Mouse (Mus musculus): ENCODE measurements at regions not wholly inside any gene's neighbourhood (a gene's known extent, or its start where the extent isn't known, plus 50 kb on each side); places are given as distances from the start of the nearest gene placed in this dataset.

- dilution Hi-C loops (cut with MboI; ENCODE audit: extremely low pct_ligation_motif_present, extremely low pct_unique_long_range_greater_than_20kb, low sequenced_read_pairs): no loop called here
- Histone ChIP-seq H3K4me3 (replicated peaks in 1 of 3; ENCODE audit: low read depth in 2 of 3, low read length in 2 of 3, poor library complexity in 1 of 3) (peak overlapping the region; percentile 40 to 52 (median 48)), H3K9me3 (replicated peaks; ENCODE audit: low read length) (no peaks in the 10 kb centered on the region), H3K79me2 (replicated peaks; ENCODE audit: control insufficient read depth, extremely low read depth, insufficient read depth, poor library complexity, severe bottlenecking) (no peaks in the 10 kb centered on the region), H3K9ac (ENCODE audit: insufficient read depth, low read depth) (peak overlapping the region; percentile 29), H3K4me2 (ENCODE audit: insufficient read depth, low read depth, poor library complexity, severe bottlenecking) (peak overlapping the region; percentile 93), H3K27ac (ENCODE audit: insufficient read depth, low read depth) (peak overlapping the region; percentile 81), H3K4me1 (ENCODE audit: control insufficient read depth in 1 of 2, insufficient read depth in 2 of 2) (peaks cover 13 to 75% of the 10 kb centered on the region in 2 experiments), H3K27me3 (replicated peaks) (no peaks in the 10 kb centered on the region), H3K36me3 (replicated peaks in 1 of 2; ENCODE audit: control insufficient read depth in 1 of 2, insufficient read depth in 1 of 2, low read length in 1 of 2) (no peaks in the 10 kb centered on the region)
- in situ Hi-C loops (cut with MboI; ENCODE audit: low pct_ligation_motif_present, low pct_unique_long_range_greater_than_20kb, low sequenced_read_pairs): loop anchor here (5.0 to 25.0 kb wide), 4 partner anchors 137 to 1273 kb away; no protein-coding TSS in a partner anchor
- DNase-seq (ENCODE audit: extremely low read depth): peak; percentile 95
- TF ChIP-seq TCF12 (IDR thresholded peaks at IDR 0.05; ENCODE audit: low read depth, low read length): peak; percentile 88
- TF ChIP-seq USF2 (conservative IDR thresholded peaks at IDR 0.05; ENCODE audit: low read depth, low read length): no peak
- no peak; the same call in 1 of the 2 replicates for TF ChIP-seq RCOR1 (conservative IDR thresholded peaks at IDR 0.05; ENCODE audit: low read depth, low read length)
- TF ChIP-seq CHD2 (IDR thresholded peaks at IDR 0.05; ENCODE audit: low read length): peak; percentile 98
- TF ChIP-seq NRF1 (IDR thresholded peaks at IDR 0.05; ENCODE audit: low read depth, low read length): peak; percentile 24; the same call in 1 of the 2 replicates
- TF ChIP-seq BHLHE40 (IDR thresholded peaks at IDR 0.05; ENCODE audit: low read depth, low read length): peak; percentile 72
- TF ChIP-seq MAFK (IDR thresholded peaks at IDR 0.05; ENCODE audit: insufficient replicate concordance, low read length): peak; percentile 50; the same call in 1 of the 2 replicates
- TF ChIP-seq MYC (IDR thresholded peaks at IDR 0.05; ENCODE audit: low read depth, low read length): peak; percentile 68
- peak; percentile 73 for TF ChIP-seq JUN (IDR thresholded peaks at IDR 0.05; ENCODE audit: insufficient read depth, low read depth, low read length)
- no peak for TF ChIP-seq E2F4 (IDR thresholded peaks at IDR 0.05; ENCODE audit: insufficient replicate concordance, low read depth, low read length)
- peak; percentile 86 for TF ChIP-seq MAZ (IDR thresholded peaks at IDR 0.05; ENCODE audit: low read depth, low read length)
- peak; percentile 99 for TF ChIP-seq MXI1 (IDR thresholded peaks at IDR 0.05; ENCODE audit: low read depth, low read length)
- TF ChIP-seq HCFC1 (IDR thresholded peaks at IDR 0.05; ENCODE audit: low read depth, low read length): peak; percentile 39; the same call in 1 of the 2 replicates
- no peak for TF ChIP-seq NELFE (IDR thresholded peaks at IDR 0.05; ENCODE audit: low read depth, low read length)
- no peak for TF ChIP-seq ZC3H11A (IDR thresholded peaks at IDR 0.05; ENCODE audit: low read depth, low read length)
- peak; percentile 98 for TF ChIP-seq ETS1 (conservative IDR thresholded peaks at IDR 0.05; ENCODE audit: low read depth, low read length)
- no peak for TF ChIP-seq KAT2A (IDR thresholded peaks at IDR 0.05; ENCODE audit: insufficient replicate concordance, low read length)
- peak; percentile 81 for TF ChIP-seq EP300 (IDR thresholded peaks at IDR 0.05; ENCODE audit: low read length)
- no peak for TF ChIP-seq ZMIZ1 (IDR thresholded peaks at IDR 0.05; ENCODE audit: low read depth, low read length)
- TF ChIP-seq JUND (conservative IDR thresholded peaks at IDR 0.05; ENCODE audit: low read depth, low read length): peak; percentile 30; the same call in 1 of the 2 replicates
- no peak for TF ChIP-seq TBP (conservative IDR thresholded peaks at IDR 0.05; ENCODE audit: low read depth, low read length)
- TF ChIP-seq PAX5 (IDR thresholded peaks at IDR 0.05; ENCODE audit: low read length): no peak
- TF ChIP-seq ELF1 (IDR thresholded peaks at IDR 0.05; ENCODE audit: low read depth, low read length): peak; percentile 40; the same call in 1 of the 2 replicates
- no peak; a peak in 1 of 4 replicates for TF ChIP-seq CTCF (conservative IDR thresholded peaks at IDR 0.05 in 1 of 2, IDR thresholded peaks at IDR 0.05 in 1 of 2; ENCODE audit: low read depth in 2 of 2, low read length in 2 of 2)
- peak; percentile 71 for TF ChIP-seq MAX (IDR thresholded peaks at IDR 0.05; ENCODE audit: low read length)
- no peak; the same call in 1 of the 2 replicates for TF ChIP-seq GABPA (IDR thresholded peaks at IDR 0.05; ENCODE audit: insufficient replicate concordance, low read depth, low read length)
- peak; percentile 75 for TF ChIP-seq SMC3 (IDR thresholded peaks at IDR 0.05; ENCODE audit: low read depth, low read length)
- TF ChIP-seq IRF4 (IDR thresholded peaks at IDR 0.05; ENCODE audit: low read depth, low read length): peak; percentile 88
- TF ChIP-seq MEF2A (IDR thresholded peaks at IDR 0.05; ENCODE audit: borderline replicate concordance, low read depth, low read length): peak; percentile 90
- TF ChIP-seq CHD1 (IDR thresholded peaks at IDR 0.05; ENCODE audit: low read depth, low read length): no peak
- TF ChIP-seq ZNF384 (IDR thresholded peaks at IDR 0.05; ENCODE audit: low read depth, low read length): no peak; the same call in 1 of the 2 replicates
- TF ChIP-seq SIN3A (IDR thresholded peaks at IDR 0.05; ENCODE audit: low read length): peak; percentile 93
- peak; percentile 29 for TF ChIP-seq POLR2A (IDR thresholded peaks at IDR 0.05; ENCODE audit: low read depth, low read length)
- TF ChIP-seq UBTF (IDR thresholded peaks at IDR 0.05; ENCODE audit: low read depth, low read length): 0 out of 2 replicates have a peak, but pooled peaks have one; percentile 71
- peak; percentile 21 for TF ChIP-seq RAD21 (IDR thresholded peaks at IDR 0.05; ENCODE audit: low read depth, low read length)
- no peak for TF ChIP-seq USF1 (IDR thresholded peaks at IDR 0.05; ENCODE audit: low read depth, low read length)
- no peak for TF ChIP-seq POLR2AphosphoS2 (IDR thresholded peaks at IDR 0.05; ENCODE audit: low read depth, low read length)
- peak; percentile 88 for TF ChIP-seq ZKSCAN1 (IDR thresholded peaks at IDR 0.05; ENCODE audit: borderline replicate concordance, low read depth, low read length)
These were observed 140.7 kb upstream of the Tbl1xr1 start for GRCm38 (mm10) chr3:21935571-21936261.

All from CH12.LX (cell line).